Mouse (Mus musculus) kidney, adult 2 months (tissue): ENCODE measurements at regions not wholly inside any gene's neighbourhood (a gene's known extent, or its start where the extent isn't known, plus 50 kb on each side); places are given as distances from the start of the nearest gene placed in this dataset.

Experiments
- CTCF ChIP-seq: fragments of 200-500 bp; conservative IDR thresholded peaks from 2 replicates; pipeline ENCODE4 v1.5.1; 2011; ENCODE audit warnings: low read depth, mild to moderate bottlenecking, control low read depth, low read length, moderate library complexity, mixed read lengths; ENCODE audit not compliant: insufficient read depth, insufficient read length
- POLR2A ChIP-seq: fragments of 200-500 bp; IDR thresholded peaks from one replicate; pipeline ENCODE4 v1.6.1; 2011; ENCODE audit warnings: low read depth, low read length, control low read depth

DNA sequence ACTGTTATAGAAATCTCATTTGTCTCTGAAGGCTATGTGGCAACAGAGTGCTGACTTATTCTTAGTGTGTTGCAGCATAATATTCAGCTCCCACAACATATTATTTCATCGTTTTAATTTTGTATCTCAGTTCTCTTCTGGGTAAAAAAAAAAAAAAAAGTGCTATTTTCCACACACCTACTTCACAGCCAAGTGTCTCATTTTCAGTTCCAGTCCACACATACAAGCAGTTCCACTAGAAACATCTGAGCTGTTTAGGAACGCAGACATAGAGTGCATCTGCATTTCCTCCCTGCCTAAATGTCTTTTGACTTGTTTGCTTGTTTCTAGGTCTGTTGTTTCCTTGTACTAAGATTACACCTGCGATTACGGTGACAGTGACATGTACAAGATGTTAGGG is 328.3 kb downstream of the Casp12 start:
- no peak for TF ChIP-seq CTCF
- no peak for TF ChIP-seq POLR2A
